Mouse (Mus musculus): ENCODE measurements at regions not wholly inside any gene's neighbourhood (a gene's known extent, or its start where the extent isn't known, plus 50 kb on each side); places are given as distances from the start of the nearest gene placed in this dataset.
A peak's percentile ranks its signal among the peaks of the same experiment; 100 is the strongest.

DNA sequence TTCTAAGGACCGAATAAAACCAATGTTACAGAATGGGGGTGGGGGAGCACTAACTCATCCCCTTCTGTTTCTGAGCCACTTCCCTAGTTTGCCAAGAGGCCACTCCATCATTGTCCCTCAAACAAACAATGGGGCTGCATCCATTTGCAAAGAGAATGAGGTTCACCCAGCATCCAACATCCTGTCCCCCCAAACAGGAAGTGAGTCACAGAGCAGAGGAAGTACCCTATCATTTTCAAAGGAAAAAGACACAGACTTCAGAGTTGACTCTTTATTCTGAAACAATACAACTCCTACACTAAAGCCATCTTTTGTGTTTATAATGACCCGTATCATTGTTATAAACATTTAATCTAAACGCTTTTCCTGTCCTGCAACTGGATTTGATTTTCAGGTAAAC is 229.2 kb downstream of the Sox4 start:
- 85% methylated on average over 3 of the region's 3 CpGs for WGBS
- Histone ChIP-seq H3K4me1 (ENCODE audit: control insufficient read depth, insufficient read depth, low read length) (peaks cover 25% of the 10 kb centered on the region), H3K4me3 (replicated peaks; ENCODE audit: low read length) (no peak overlapping the region), H3K36me3 (ENCODE audit: control insufficient read depth, insufficient read depth, low read length) (no peaks in the 10 kb centered on the region), H3K9me3 (ENCODE audit: control insufficient read depth, low read length) (no peaks in the 10 kb centered on the region), H3K4me2 (replicated peaks; ENCODE audit: low read depth, low read length, severe bottlenecking) (no peak overlapping the region), H3K9ac (ENCODE audit: low read depth, low read length, severe bottlenecking) (no peak overlapping the region), H3K27me3 (ENCODE audit: control insufficient read depth, insufficient read depth, low read length) (no peaks in the 10 kb centered on the region), H3K27ac (replicated peaks; ENCODE audit: low read depth, low read length) (no peak overlapping the region)
- DNase-seq (ENCODE audit: low spot score) (no peak), ATAC-seq (ENCODE audit: low FRiP score, low read depth) (no peak)
- TF ChIP-seq POLR2A (IDR thresholded peaks at IDR 0.05; ENCODE audit: borderline replicate concordance, extremely low read depth, insufficient read depth, insufficient read length) = no peak

DNA sequence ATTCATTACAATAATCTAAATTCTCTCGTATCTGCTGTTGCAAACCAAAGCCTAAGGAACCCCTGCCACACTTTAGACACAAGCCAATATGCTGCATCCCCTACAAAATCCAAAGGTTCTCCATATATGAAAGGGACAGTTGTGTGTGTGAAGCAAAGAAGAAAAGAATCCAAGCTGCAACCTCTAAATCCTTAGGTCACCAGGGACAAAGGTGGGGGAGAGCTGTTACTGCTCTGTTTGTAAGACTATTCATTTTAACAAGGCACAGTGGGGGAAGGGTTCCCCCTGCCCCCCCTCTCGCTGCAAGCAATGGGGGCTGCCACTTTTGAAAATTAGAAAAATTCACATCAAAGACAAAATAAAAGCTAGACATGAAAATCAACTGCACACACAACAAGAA is 231.4 kb downstream of the Sox4 start:
- no peak overlapping the region for H3K27ac ChIP-seq (replicated peaks; ENCODE audit: low read depth, low read length)
- TF ChIP-seq POLR2A (IDR thresholded peaks at IDR 0.05; ENCODE audit: borderline replicate concordance, extremely low read depth, insufficient read depth, insufficient read length) = no peak
- no peak overlapping the region for H3K4me3 ChIP-seq (replicated peaks; ENCODE audit: low read length)

DNA sequence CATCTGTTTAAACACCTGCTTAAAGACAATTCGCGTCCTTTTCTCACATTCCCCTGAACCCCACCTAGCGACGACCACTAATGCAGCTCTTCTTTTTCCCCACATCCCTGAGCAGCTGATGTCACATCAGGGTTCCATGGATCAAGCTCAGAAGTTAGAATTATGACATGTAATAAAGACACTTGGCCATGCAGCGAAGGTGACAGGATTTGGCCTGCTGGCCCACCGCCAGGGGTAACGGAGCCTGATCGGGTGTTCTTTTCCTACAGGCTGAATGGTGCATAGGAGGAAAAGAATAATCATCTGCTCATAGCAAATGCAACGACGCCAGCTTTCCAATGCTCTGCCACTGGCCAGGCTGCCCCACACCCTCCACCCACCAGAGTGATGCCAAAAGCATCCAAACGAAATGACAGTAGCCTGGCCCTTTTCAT is 231.9 kb downstream of the Sox4 start:
- H3K9me3 ChIP-seq (ENCODE audit: control insufficient read depth, low read length) = no peaks in the 10 kb centered on the region
- no peaks in the 10 kb centered on the region for H3K27me3 ChIP-seq (ENCODE audit: control insufficient read depth, insufficient read depth, low read length)
- H3K4me1 ChIP-seq (ENCODE audit: control insufficient read depth, insufficient read depth, low read length) = peaks cover 25% of the 10 kb centered on the region
- DNase-seq (ENCODE audit: low spot score) (no peak), ATAC-seq (ENCODE audit: low FRiP score, low read depth) (no peak)
- H3K9ac ChIP-seq (ENCODE audit: low read depth, low read length, severe bottlenecking) = no peak overlapping the region
- no peaks in the 10 kb centered on the region for H3K36me3 ChIP-seq (ENCODE audit: control insufficient read depth, insufficient read depth, low read length)
- no peak overlapping the region for H3K27ac ChIP-seq (replicated peaks; ENCODE audit: low read depth, low read length)
- H3K4me3 ChIP-seq (replicated peaks; ENCODE audit: low read length) = no peak overlapping the region
- no peak for TF ChIP-seq POLR2A (IDR thresholded peaks at IDR 0.05; ENCODE audit: borderline replicate concordance, extremely low read depth, insufficient read depth, insufficient read length)
- 63% methylated on average over 11 of the region's 11 CpGs for WGBS
- H3K4me2 ChIP-seq (replicated peaks; ENCODE audit: low read depth, low read length, severe bottlenecking) = no peak overlapping the region

More for the DNA sequence above, 231.4 kb downstream of the Sox4 start:
- no peaks in the 10 kb centered on the region for H3K27me3 ChIP-seq (ENCODE audit: control insufficient read depth, insufficient read depth, low read length)
- WGBS = 55% methylated on average over 2 of the region's 2 CpGs
- peaks cover 25% of the 10 kb centered on the region for H3K4me1 ChIP-seq (ENCODE audit: control insufficient read depth, insufficient read depth, low read length)
- ATAC-seq (ENCODE audit: low FRiP score, low read depth) = no peak
- H3K4me2 ChIP-seq (replicated peaks; ENCODE audit: low read depth, low read length, severe bottlenecking) = no peak overlapping the region
- no peak overlapping the region for H3K9ac ChIP-seq (ENCODE audit: low read depth, low read length, severe bottlenecking)
- no peaks in the 10 kb centered on the region for H3K36me3 ChIP-seq (ENCODE audit: control insufficient read depth, insufficient read depth, low read length)
- no peak for DNase-seq (ENCODE audit: low spot score)
- no peaks in the 10 kb centered on the region for H3K9me3 ChIP-seq (ENCODE audit: control insufficient read depth, low read length)

DNA sequence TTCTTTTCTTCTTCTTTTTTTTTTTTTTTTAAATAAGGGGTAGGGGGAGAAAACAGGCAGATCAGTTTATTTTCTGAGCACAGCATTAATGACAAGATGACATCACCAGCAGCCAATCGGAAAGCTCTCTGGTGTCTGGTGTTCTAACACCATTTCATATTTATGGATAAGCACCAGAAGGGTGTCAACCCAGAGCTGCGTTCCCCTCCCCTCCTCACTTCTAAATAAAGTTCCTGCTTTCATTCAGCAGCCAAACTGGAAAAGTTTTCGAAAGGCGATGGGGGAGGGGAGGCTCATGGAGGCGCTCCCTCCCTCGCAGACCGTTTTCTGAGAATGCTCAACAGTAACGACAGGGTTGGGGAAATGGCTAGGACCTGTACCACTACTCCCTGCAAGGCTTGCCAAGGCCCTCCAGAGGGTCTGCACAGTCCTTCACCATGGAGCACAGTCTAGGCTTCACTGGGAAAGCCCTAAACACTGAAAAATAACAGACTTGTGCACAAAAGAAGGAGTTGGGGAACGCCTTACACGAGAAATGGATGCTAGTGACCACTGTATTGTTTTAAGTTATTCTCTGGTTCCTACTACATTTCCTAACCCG is 232.8 kb downstream of the Sox4 start:
- no peaks in the 10 kb centered on the region for H3K36me3 ChIP-seq (ENCODE audit: control insufficient read depth, insufficient read depth, low read length)
- TF ChIP-seq POLR2A (IDR thresholded peaks at IDR 0.05; ENCODE audit: borderline replicate concordance, extremely low read depth, insufficient read depth, insufficient read length) = no peak
- H3K27ac ChIP-seq (replicated peaks; ENCODE audit: low read depth, low read length) = 0 out of 2 replicates have a peak overlapping the region, but pooled peaks have one; percentile 9
- H3K9me3 ChIP-seq (ENCODE audit: control insufficient read depth, low read length) = no peaks in the 10 kb centered on the region
- H3K4me1 ChIP-seq (ENCODE audit: control insufficient read depth, insufficient read depth, low read length) = peaks cover 25% of the 10 kb centered on the region
- H3K27me3 ChIP-seq (ENCODE audit: control insufficient read depth, insufficient read depth, low read length) = no peaks in the 10 kb centered on the region
- WGBS = 38% methylated on average over 11 of the region's 11 CpGs
- DNase-seq (ENCODE audit: low spot score) (peak; percentile 50), ATAC-seq (ENCODE audit: low FRiP score, low read depth) (no peak)
- H3K4me2 ChIP-seq (replicated peaks; ENCODE audit: low read depth, low read length, severe bottlenecking) = 0 out of 2 replicates have a peak overlapping the region, but pooled peaks have one; percentile 18
- H3K9ac ChIP-seq (ENCODE audit: low read depth, low read length, severe bottlenecking) = no peak overlapping the region
- H3K4me3 ChIP-seq (replicated peaks; ENCODE audit: low read length) = no peak overlapping the region

DNA sequence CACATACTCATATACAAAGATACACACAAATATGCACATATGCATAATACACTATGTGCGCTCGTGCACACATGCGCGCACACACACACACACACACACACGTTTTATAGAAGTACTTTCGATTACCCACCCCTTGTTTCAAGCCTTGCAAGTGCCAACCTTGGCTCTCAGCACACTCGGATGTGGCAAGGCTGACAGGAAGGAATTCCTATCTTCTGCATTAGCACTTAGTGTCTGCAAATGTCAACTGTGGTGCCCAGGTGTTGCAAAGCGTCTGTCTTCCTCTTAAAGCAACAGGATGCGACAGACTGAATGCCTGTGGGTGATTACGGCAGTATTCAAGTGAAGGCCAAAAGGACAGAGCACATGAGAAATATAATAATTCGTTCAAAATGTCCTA is 233.3 kb downstream of the Sox4 start:
- DNase-seq (ENCODE audit: low spot score) (no peak), ATAC-seq (ENCODE audit: low FRiP score, low read depth) (no peak)
- Histone ChIP-seq H3K9ac (ENCODE audit: low read depth, low read length, severe bottlenecking) (no peak overlapping the region), H3K4me2 (replicated peaks; ENCODE audit: low read depth, low read length, severe bottlenecking) (no peak overlapping the region), H3K27ac (replicated peaks; ENCODE audit: low read depth, low read length) (no peak overlapping the region), H3K4me3 (replicated peaks; ENCODE audit: low read length) (no peak overlapping the region), H3K36me3 (ENCODE audit: control insufficient read depth, insufficient read depth, low read length) (no peaks in the 10 kb centered on the region), H3K27me3 (ENCODE audit: control insufficient read depth, insufficient read depth, low read length) (no peaks in the 10 kb centered on the region), H3K9me3 (ENCODE audit: control insufficient read depth, low read length) (no peaks in the 10 kb centered on the region), H3K4me1 (ENCODE audit: control insufficient read depth, insufficient read depth, low read length) (peaks cover 25% of the 10 kb centered on the region)
- TF ChIP-seq POLR2A (IDR thresholded peaks at IDR 0.05; ENCODE audit: borderline replicate concordance, extremely low read depth, insufficient read depth, insufficient read length) = no peak
- WGBS = 64% methylated on average over 11 of the region's 11 CpGs
